Mouse (Mus musculus) frontal cortex, adult 2 months (tissue): ENCODE data around the gene Rcbtb1. TPM values are rescaled to one million over a fixed set of nuclear protein-coding genes. Genes with fewer than 3 reads are reported as not detected.
"Not testable (repeated sequence)": the region's sequence is repeated elsewhere in the genome, so short reads cannot be mapped to it uniquely, and the experiment has no call there.

Experiments
- DNase-seq, 2 experiments: peaks; one replicate each; pipeline ENCODE4 v3.0.0; 2022; ENCODE audit warnings: low spot score in 1 of 2; ENCODE audit errors: extremely low spot score in 1 of 2
- polyA plus RNA-seq: library from polyadenylated mRNA; depleted of rRNA; stranded (reverse); fragments of >200 nt; gene quantifications from 2 replicates; pipeline ENCODE4 v1.2.3, GENCODE M21; 2012; rRNA removed

The Rcbtb1 gene
- polyA plus RNA-seq, 1 experiment, result 34.0 TPM

GRCm38 (mm10) chr14:59260056-59260455 is 59.0 kb downstream of the Rcbtb1 start, which contains the start of gene Gm6904:
Gene Gm6904 (minus strand): TSS chr14:59260216.
- DNase-seq, result no peak

DNA sequence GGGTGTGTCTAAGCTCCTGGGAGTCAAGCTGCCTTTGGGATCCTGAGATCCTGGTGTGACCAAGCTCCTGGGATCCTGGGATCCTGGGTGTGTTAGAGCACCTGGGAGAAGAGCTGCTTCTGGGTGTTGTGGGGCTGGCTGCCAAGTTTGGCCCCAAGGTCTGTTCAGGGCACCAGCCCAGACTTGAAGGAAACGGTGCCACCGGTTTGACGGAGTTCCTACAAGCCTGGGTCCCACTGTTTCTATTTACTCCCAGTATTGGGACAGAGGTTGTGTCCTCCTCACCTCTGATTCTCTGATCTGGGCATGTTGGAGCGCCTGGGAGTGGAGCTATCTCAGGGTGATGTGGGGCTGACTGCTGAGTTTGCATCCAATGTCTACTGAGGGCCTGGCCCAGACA is 74.0 kb downstream of the Rcbtb1 start:
- not testable (repeated sequence) for DNase-seq

Other genes with a start within 250 kb of the Rcbtb1 start
- gene 1700129C05Rik, start 58.3 kb upstream of the Rcbtb1 start, polyA plus RNA-seq, result not detected in 2 replicates
- not detected in 2 replicates for gene Gm5142, start 22.5 kb upstream of the Rcbtb1 start, polyA plus RNA-seq
- gene Gm6904, start 59.0 kb downstream of the Rcbtb1 start, polyA plus RNA-seq, result not detected in 2 replicates
- not detected in 2 replicates for gene Phf11a, start 96.3 kb downstream of the Rcbtb1 start, polyA plus RNA-seq
- 0.38 and 0.44 TPM in 2 replicates for gene Phf11b, start 140.1 kb downstream of the Rcbtb1 start, polyA plus RNA-seq
- gene Phf11d, start 164.3 kb downstream of the Rcbtb1 start, polyA plus RNA-seq, result 0.82 and 1.6 TPM in 2 replicates
- 0.56 and 0.76 TPM in 2 replicates for gene Phf11c, start 194.2 kb downstream of the Rcbtb1 start, polyA plus RNA-seq
- 4.9 and 5.7 TPM in 2 replicates for gene Setdb2, start 239.7 kb downstream of the Rcbtb1 start, polyA plus RNA-seq
- 15.4 and 17.8 TPM in 2 replicates for gene Cab39l, start 239.8 kb downstream of the Rcbtb1 start, polyA plus RNA-seq